In the genomic region with DNA sequence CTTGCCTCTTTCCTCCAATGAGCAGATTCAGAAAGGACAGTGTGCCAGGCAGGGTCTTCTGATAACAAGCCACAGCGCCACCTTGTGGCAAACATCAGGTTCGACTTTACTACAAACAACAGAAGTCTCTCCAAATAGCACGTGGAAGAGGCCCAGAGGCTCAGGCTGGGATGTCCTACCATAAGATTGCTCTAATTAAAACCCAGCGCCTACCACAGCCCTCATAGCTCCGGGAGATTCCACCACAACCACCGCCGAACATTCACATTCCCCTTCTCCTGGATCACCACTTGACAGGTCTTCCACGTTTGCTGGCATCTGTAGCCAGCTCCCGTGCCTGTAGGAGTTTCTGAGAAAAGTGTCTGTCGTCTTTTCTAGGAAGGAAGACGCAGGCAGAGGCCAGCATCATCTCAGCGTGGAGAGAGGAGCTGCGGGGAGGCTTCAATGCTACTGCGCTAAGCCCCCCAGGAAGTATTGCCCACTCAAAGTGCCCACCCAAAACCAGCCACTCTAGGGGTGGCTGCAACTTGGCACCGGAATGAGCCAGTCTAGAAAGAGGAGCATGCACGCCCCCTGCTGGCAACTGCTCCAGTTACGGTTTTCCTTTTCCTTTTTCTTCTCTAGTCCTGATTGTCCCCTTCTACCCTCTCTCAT, we compare ENCODE assay signal across 8 mouse cellular contexts. TPM values are rescaled to one million over a fixed set of nuclear protein-coding genes. Genes with fewer than 3 reads are reported as not detected.
DNase-seq lines count a peak whose midpoint lies in the region; ATAC-seq and TF ChIP-seq lines count a peak whose summit lies in the region.

No protein-coding gene starts in this region.

- no peaks in the 10 kb centered on the region for H3K27me3 ChIP-seq in intestine, embryonic 14.5 days (replicated peaks; ENCODE audit: control insufficient read depth, insufficient read depth, low read length)
- H3K27me3 ChIP-seq in limb, embryonic 13.5 days = peaks cover 7% of the 10 kb centered on the region; the same call in 1 of the 2 replicates
- no peaks in the 10 kb centered on the region for H3K27me3 ChIP-seq in midbrain, embryonic 14.5 days (ENCODE audit: control insufficient read depth, insufficient read depth, low read length)

- WGBS in intestine, embryonic 14.5 days = 11% methylated on average over 17 of the region's 17 CpGs
- WGBS in limb, embryonic 13.5 days = 7% methylated on average over 17 of the region's 17 CpGs
- WGBS in midbrain, embryonic 14.5 days = 8% methylated on average over 17 of the region's 17 CpGs

- H3K27ac ChIP-seq in left cerebral cortex, adult 2 months = no peak overlapping the region
- 0 out of 2 replicates have a peak overlapping the region, but pooled peaks have one; percentile 16 for H3K27ac ChIP-seq in intestine, embryonic 14.5 days (ENCODE audit: low read depth)
- H3K27ac ChIP-seq in limb, embryonic 13.5 days = peak overlapping the region; percentile 44; the same call in 1 of the 2 replicates
- no peak overlapping the region for H3K27ac ChIP-seq in midbrain, embryonic 14.5 days (replicated peaks; ENCODE audit: low read depth, low read length)

- peak overlapping the region; percentile 15; the same call in 1 of the 2 replicates for H3K4me3 ChIP-seq in left cerebral cortex, adult 2 months
- peak overlapping the region; percentile 16 for H3K4me3 ChIP-seq in intestine, embryonic 14.5 days (ENCODE audit: low read depth, low read length)
- peak overlapping the region; percentile 25 for H3K4me3 ChIP-seq in limb, embryonic 13.5 days
- no peak overlapping the region for H3K4me3 ChIP-seq in midbrain, embryonic 14.5 days (replicated peaks; ENCODE audit: low read depth, low read length)

- H3K9ac ChIP-seq in intestine, embryonic 14.5 days (ENCODE audit: low read length) = 0 out of 2 replicates have a peak overlapping the region, but pooled peaks have one; percentile 13
- 0 out of 2 replicates have a peak overlapping the region, but pooled peaks have one; percentile 31 for H3K9ac ChIP-seq in limb, embryonic 13.5 days
- H3K9ac ChIP-seq in midbrain, embryonic 14.5 days (replicated peaks; ENCODE audit: low read length) = no peak overlapping the region

- H3K9me3 ChIP-seq in intestine, embryonic 14.5 days (ENCODE audit: control insufficient read depth, low read length) = no peaks in the 10 kb centered on the region
- no peaks in the 10 kb centered on the region for H3K9me3 ChIP-seq in limb, embryonic 13.5 days
- H3K9me3 ChIP-seq in midbrain, embryonic 14.5 days (ENCODE audit: control insufficient read depth, low read length) = no peaks in the 10 kb centered on the region

- ATAC-seq in common myeloid progenitor, adult 5-6 weeks (replicated peaks; ENCODE audit: low read depth, poor library complexity, severe bottlenecking) = peak; percentile 55
- ATAC-seq in intestine, embryonic 14.5 days (replicated peaks; ENCODE audit: low FRiP score, low TSS enrichment, low read depth) = no peak
- ATAC-seq in limb, embryonic 13.5 days (ENCODE audit: low FRiP score, low read depth) = no peak
- no peak for ATAC-seq in midbrain, embryonic 14.5 days (ENCODE audit: low FRiP score, low TSS enrichment)

- intact Hi-C loops in left cerebral cortex, adult 2 months (cut with DNase I) = loop anchor here (5.0 kb wide), 1 partner anchor 1194 kb away; no protein-coding TSS in a partner anchor
- intact Hi-C loops in gastrocnemius, postnatal 14 days (cut with DNase I; ENCODE audit: low total_unique reads) = loop anchor here (10.0 kb wide), 2 partner anchors 99 to 169 kb away; partner anchors contain the start of genes Dusp13 and Samd8

- peak; percentile 66 to 67 for DNase-seq in left cerebral cortex, adult 2 months (ENCODE audit: extremely low spot score in 1 of 2, low spot score in 2 of 2)
- no peak for DNase-seq in left cerebral cortex, adult 8-10 months (ENCODE audit: low spot score in 2 of 2)
- peak; percentile 72 for DNase-seq in gastrocnemius, postnatal 14 days
- DNase-seq in intestine, embryonic 14.5 days (ENCODE audit: low spot score) = peak; percentile 87
- DNase-seq in midbrain, embryonic 14.5 days = peak; percentile 89
- DNase-seq in spleen, adult 18-20 months = peak; percentile 42 to 70

- peaks cover 15% of the 10 kb centered on the region; the same call in 1 of the 2 replicates for H3K4me1 ChIP-seq in intestine, embryonic 14.5 days (replicated peaks; ENCODE audit: control insufficient read depth, insufficient read depth, low read length)
- peaks cover 32% of the 10 kb centered on the region for H3K4me1 ChIP-seq in limb, embryonic 13.5 days
- H3K4me1 ChIP-seq in midbrain, embryonic 14.5 days (ENCODE audit: control insufficient read depth, insufficient read depth, low read length) = peaks cover 3% of the 10 kb centered on the region; the same call in 1 of the 2 replicates

- peak overlapping the region; percentile 42 for H3K4me2 ChIP-seq in intestine, embryonic 14.5 days (ENCODE audit: low read length)
- peak overlapping the region; percentile 61 for H3K4me2 ChIP-seq in limb, embryonic 13.5 days (replicated peaks)
- H3K4me2 ChIP-seq in midbrain, embryonic 14.5 days (ENCODE audit: low read length) = peak overlapping the region; percentile 42

- H3K36me3 ChIP-seq in intestine, embryonic 14.5 days (ENCODE audit: control insufficient read depth, insufficient read depth, low read length) = no peaks in the 10 kb centered on the region
- H3K36me3 ChIP-seq in limb, embryonic 13.5 days = no peaks in the 10 kb centered on the region
- no peaks in the 10 kb centered on the region for H3K36me3 ChIP-seq in midbrain, embryonic 14.5 days (ENCODE audit: control insufficient read depth, insufficient read depth, low read length)

- TF ChIP-seq CTCF in left cerebral cortex, adult 2 months (IDR thresholded peaks at IDR 0.05) = peak; percentile 63

RNA-seq across cellular contexts. Expression of gene Comtd1, which starts 4.8 kb away (rescaled TPM):
- 10 to 100 TPM; 22.8 to 24.9 TPM for total RNA-seq in left cerebral cortex, adult 2 months (2021)
- total RNA-seq in left cerebral cortex, adult 8-10 months (2022) = 10 to 100 TPM; 23.8 to 32.8 (median 30.7) TPM
- 7.3 and 14.0 TPM in 2 replicates for total RNA-seq in common myeloid progenitor, adult 5-6 weeks (2017)
- total RNA-seq in gastrocnemius, postnatal 14 days (2021) = 1 to 10 TPM; 6.1 to 9.7 TPM
- 47.4 and 47.6 TPM in 2 replicates for polyA plus RNA-seq in intestine, embryonic 14.5 days (2014; fragmentation: Nextera tagmentation; extraction: Ambion mirVana)
- 21.0 and 24.2 TPM in 2 replicates for polyA plus RNA-seq in limb, embryonic 13.5 days (2015; fragmentation: Nextera tagmentation; extraction: Ambion mirVana)
- polyA plus RNA-seq in midbrain, embryonic 14.5 days (2014; fragmentation: Nextera tagmentation; extraction: Ambion mirVana) = 38.8 and 55.7 TPM in 2 replicates

RNA-seq across cellular contexts. Expression of gene Vdac2, which starts 28.5 kb away (rescaled TPM):
- total RNA-seq in left cerebral cortex, adult 2 months (2021) = 100 to 1,000 TPM; 201 to 230 TPM
- 100 to 1,000 TPM; 242 to 257 (median 249) TPM for total RNA-seq in left cerebral cortex, adult 8-10 months (2022)
- total RNA-seq in common myeloid progenitor, adult 5-6 weeks (2017) = 310 and 348 TPM in 2 replicates
- 100 to 1,000 TPM; 298 to 320 TPM for total RNA-seq in gastrocnemius, postnatal 14 days (2021)
- polyA plus RNA-seq in intestine, embryonic 14.5 days (2014; fragmentation: Nextera tagmentation; extraction: Ambion mirVana) = 334 and 336 TPM in 2 replicates
- polyA plus RNA-seq in limb, embryonic 13.5 days (2015; fragmentation: Nextera tagmentation; extraction: Ambion mirVana) = 241 and 242 TPM in 2 replicates
- 266 and 297 TPM in 2 replicates for polyA plus RNA-seq in midbrain, embryonic 14.5 days (2014; fragmentation: Nextera tagmentation; extraction: Ambion mirVana)

Comparison
In these comparisons a context has a peak if more than half of its experiments do, and no peak if none do; other contexts are left out.
1. DNase-seq: peak in left cerebral cortex, adult 2 months (2 of 2), gastrocnemius, postnatal 14 days (single experiment), intestine, embryonic 14.5 days (single experiment), midbrain, embryonic 14.5 days (single experiment) and spleen, adult 18-20 months (2 of 2); none in left cerebral cortex, adult 8-10 months (0 of 2).
2. H3K27ac ChIP-seq: peak in intestine, embryonic 14.5 days (single experiment) and limb, embryonic 13.5 days (single experiment); none in left cerebral cortex, adult 2 months (single experiment) and midbrain, embryonic 14.5 days (single experiment).
3. Peak in every context shown above with its lines, with median percentiles within 50 percentile points of each other: H3K4me2 ChIP-seq.